Mouse (Mus musculus): ENCODE data around the gene Prss30. TPM values are rescaled to one million over a fixed set of nuclear protein-coding genes. Genes with fewer than 3 reads are reported as not detected.

Prss30 gene
- polyA plus RNA-seq (2017; shearing (Covaris generic)) = not detected

- peak; percentile 45 for ATAC-seq
Measured at GRCm38 (mm10) chr17:23980297-23980909, at the start of gene Prss30. Gene Prss30, minus strand, starts transcription at chr17:23980566.

DNA sequence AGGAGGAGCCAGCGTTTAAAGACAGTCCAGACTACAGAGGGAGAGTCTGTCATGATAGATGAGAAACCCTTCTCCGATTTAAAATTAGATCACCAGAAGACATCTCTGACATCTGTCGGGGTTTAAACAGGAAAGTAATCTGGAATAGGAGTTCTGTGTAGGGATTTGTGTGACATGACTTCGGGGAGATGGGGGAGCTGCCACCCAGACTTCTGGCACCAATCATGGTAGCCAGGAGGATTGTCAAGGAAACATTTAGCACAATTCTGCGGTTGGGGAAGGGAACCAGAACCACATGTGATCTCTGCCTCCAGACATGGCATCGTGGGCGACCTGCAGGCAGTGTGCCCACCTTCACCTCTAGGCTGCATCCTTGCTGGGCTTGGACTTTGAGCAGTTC, 49.1 kb upstream of the Prss30 start:
- ATAC-seq = no peak

DNA sequence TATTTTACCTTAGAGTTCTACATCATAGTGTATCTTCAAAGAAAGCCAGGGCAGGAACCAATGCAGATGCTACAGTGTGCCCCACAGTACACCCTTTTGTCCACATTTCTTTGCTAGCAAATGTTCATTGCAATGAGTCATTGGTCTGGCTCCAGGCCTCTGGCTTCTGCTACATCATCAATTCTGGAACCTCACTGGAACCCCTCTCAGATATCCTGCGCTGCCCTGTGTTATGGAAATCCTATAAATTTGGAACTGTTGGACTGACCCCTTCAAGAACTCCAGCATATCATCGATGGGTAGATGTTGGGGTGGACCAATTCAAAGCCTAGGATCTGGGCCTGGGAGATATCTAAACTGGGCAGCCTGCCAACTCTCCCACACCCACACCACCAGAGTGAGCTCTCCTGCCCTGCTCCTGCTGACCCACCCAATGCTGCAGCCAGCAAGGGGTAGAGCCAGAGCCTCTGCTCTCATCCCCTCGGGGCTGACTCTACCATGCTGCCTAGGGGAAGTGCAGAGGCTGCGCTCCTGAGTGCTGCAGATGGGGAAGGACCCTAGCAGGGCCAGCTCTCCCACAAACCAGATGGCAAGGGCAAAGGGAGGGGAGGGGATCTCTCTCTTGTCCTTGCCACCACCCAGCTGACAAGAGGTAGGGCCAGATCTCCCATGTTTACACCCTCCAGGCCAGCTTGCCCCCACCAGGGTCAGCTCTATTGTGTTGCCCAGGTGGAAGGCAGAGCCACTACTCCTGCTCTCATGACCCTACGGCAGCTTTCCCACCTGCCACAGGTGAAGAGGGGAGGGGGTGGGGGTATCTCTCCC, 41.2 kb upstream of the Prss30 start:
- ATAC-seq = no peak

DNA sequence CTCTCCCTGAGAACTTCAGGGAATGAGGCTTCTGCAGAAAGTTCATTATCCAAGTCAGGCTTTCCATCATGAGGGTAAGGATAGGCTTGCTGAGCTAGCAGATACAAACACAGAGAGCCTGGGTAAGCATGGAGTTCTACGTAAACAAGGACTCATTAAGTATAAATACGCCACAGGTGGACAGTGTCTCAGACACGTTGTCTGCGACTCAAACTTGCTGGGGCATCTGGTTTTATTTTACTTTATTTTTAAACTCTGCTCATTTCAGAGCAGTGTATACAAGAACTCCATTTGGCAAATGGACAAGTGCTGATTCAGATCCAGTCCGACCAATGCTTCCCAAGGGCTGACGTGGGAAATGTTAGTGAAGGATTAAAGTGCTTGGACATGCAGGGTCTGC, 40.3 kb upstream of the Prss30 start:
- no peak for ATAC-seq

DNA sequence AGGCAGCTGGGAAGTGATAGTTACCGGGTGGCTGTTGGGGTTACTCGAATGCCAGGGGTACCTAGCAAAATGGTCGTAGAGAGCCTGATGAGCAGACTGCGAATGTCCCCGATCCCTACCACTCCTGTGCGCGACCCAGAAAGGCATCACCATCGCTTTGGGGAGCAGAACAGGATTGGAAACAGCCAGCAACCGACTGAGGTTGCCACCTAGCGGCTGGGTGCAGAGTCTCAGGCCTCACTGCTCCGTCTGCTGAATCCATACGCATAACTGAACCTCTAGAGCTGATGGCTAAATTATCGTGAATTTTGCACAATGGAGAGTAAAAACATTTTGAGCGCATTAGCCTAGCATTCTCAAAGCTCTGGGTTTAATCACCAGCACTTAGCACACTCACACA, 35.4 kb upstream of the Prss30 start:
- no peak for ATAC-seq

- ATAC-seq = no peak
Measured at GRCm38 (mm10) chr17:24014433-24014965, 34.1 kb upstream of the Prss30 start.

DNA sequence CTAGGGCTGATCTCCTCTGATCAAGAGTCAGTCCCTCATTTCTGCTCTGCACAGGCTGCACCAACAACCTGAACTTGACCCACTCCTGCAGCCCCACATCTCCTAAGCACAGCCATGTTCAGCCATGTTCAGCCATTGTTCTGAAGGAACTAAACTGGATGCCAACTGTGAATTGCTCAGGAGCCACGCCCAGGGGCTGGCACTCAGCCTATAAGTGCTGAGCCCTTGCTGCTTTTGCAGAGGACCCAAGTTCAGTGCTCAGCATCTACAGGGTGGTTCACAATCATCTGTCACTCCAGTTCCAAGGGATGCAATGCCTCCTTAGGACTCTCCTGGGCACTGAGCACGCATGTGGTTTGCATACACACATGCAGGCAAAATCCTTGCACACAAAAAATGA, 32.6 kb upstream of the Prss30 start:
- ATAC-seq = no peak

DNA sequence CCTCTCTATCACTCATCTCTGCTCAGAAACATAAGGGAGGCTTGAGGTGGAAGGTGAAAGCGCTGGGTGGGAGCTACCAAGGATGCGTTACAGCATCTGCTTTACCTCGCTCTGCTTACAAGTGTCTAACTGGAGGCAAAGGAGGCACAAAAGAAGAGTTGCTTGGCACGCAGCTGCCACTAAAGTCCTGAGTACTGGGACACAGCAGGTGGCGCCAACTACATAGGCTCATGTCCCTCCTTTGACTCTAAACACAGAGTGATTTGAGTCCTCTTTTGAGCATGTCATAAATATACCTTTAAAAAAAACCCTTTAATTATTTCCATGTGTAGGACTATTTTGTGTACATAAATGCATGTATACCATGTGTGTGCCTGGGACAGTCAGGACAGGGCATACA, 29.3 kb upstream of the Prss30 start:
- no peak for ATAC-seq

DNA sequence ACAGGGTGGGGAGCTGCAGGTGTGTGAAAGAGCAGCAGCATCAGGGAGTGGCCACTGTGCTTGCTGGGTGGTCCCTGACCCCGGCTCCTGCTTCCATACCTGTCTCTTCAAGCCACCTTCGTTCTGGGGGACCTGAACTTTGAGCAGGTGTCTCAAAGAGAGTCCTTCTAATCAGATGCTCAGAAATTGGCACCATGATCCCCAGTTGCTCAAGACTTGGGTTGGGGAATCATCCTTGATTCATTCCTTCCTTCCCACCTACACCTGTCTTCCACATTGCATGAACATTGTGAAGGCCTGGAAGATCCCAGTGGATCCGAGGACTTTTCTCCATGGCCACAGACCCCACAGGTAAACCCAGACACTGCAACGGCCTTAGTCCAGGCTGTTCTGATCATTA, 27.7 kb upstream of the Prss30 start:
- ATAC-seq = no peak

GRCm38 (mm10) chr17:24007391-24007790, 27.0 kb upstream of the Prss30 start:
- ATAC-seq = no peak

GRCm38 (mm10) chr17:24006930-24007329, 26.6 kb upstream of the Prss30 start:
- ATAC-seq = no peak

- ATAC-seq = no peak
Measured at GRCm38 (mm10) chr17:24005049-24005448, 24.7 kb upstream of the Prss30 start.

DNA sequence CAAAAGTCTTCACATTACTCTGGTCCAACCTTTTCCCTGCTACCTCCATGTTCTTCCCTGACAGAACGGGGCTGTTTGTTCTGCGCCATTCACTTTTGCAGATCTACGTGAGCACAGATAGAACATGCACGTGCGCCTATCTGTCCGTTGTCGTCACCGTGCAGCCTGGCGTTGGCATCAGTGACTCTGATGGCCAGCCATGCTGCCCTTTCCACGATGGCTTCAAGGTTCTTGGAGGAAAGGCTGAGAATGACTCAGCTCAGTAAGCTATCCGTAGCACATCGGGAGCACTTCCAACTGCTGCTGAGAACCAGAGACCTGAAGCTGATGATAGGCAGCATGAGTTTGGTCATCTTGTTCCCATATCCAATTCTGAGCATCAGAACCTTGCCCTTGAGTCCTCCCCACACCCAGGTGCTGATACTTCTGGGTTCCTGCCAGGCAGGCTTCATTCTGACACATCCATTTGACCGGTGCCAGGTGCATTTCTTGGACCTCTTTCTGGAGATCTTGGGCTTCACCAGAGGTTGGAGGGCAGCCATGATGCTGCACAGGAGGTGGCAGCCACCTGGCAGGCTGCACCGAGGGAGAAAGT, 23.8 kb upstream of the Prss30 start:
- no peak for ATAC-seq

DNA sequence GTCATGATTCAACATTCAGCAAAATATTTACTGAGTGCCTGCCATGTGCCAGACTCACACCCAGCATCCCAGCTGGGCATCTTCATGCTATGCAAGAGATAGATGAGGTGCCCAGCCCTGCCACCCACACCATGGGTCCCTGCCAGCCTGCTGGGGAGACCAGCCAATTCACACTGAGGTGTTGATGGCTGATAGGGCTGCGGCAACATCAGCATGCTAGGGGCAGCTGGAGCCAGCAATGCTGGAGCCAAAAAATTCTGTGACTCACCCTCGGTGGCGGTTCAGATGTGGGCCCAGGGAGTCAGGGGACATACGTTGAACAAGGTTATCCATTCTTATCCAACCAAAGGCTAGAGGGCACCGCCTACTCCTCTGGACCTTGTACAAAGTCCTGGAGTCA, 20.0 kb upstream of the Prss30 start:
- ATAC-seq = no peak

- ATAC-seq = no peak
Measured at GRCm38 (mm10) chr17:23998383-23998782, 18.0 kb upstream of the Prss30 start.

- no peak for ATAC-seq
Measured at GRCm38 (mm10) chr17:23997901-23998300, 17.5 kb upstream of the Prss30 start, which contains the start of gene Prss22. Gene Prss22, minus strand, starts transcription at chr17:23998100.

DNA sequence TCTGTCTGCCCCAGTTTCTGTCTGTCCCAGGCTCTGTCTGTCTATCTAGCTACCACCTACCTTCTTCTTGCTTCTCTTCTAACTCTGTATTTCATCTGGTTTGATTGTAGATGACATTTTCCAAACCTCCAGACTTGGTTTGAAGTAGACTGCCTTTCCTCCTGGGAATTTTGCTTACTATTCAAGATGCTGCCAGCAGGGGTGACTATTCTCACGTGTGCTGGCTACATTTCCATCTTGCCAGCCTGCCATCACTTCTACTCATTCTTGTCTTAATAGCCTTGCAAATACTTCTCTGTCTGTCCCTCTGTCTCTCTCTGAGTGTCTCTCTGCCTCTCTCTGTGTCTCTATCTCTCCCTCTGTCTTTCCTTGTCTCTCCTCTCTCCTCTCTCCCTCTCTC, 15.1 kb upstream of the Prss30 start:
- ATAC-seq = no peak

DNA sequence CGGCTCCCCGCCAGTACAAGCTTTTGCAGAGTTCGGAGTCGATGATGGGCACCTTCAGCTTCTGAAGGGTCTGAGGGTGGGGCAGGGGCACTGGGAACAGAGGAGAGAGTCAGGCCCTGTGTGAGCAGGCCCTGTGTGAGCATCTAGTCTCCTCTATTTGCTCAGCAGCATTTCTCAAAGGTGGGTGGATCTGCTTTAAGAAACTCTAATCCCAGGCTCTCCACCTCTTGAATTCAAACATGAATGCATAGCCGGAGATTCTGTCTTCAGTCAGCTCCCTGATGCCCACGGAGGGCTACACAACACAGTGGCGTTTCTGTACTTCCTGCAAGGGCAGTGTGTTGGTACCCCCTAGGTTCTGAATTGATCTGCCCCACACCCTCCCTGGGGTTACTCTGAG, 14.3 kb upstream of the Prss30 start:
- no peak for ATAC-seq

DNA sequence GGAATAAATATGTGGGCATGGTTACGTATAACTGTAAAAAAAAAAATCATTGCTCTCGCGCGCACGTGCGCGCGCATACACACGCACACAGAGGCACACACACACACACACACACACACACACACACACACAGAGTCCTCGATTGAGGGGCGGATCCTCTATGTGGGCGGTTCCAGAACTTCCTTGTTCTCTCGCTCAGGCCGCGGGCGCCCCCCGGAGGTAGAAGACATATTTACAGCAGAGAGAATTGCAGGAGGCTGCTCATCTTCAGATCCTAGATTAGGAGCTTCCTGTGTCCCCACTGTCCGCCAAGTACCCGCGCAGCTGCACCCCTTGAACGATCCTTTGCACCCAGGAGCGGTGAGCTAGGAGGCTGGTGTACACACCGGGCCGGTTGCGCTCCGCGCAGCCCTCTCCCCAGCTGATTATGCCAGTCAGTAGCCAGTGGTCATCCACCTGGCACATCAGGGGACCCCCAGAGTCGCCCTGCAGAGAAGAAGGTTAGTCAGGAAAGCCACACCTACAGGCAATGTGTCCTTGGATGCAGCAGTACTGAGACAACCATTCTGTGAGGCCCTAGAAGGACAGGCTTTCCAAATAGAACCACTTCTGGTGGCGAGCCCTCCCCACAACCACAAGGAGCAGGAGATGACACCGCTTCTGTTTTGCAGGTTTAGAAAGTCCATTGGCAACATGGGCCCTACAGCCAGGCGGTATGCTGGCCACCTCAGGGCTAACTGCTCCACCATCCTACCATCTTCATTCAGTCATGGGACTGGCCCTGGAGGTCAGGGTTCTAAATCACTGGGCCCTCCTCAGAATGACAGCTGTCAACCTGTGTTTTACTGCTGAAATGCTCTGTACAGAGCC, 13.4 kb upstream of the Prss30 start:
- ATAC-seq = peak; percentile 92

DNA sequence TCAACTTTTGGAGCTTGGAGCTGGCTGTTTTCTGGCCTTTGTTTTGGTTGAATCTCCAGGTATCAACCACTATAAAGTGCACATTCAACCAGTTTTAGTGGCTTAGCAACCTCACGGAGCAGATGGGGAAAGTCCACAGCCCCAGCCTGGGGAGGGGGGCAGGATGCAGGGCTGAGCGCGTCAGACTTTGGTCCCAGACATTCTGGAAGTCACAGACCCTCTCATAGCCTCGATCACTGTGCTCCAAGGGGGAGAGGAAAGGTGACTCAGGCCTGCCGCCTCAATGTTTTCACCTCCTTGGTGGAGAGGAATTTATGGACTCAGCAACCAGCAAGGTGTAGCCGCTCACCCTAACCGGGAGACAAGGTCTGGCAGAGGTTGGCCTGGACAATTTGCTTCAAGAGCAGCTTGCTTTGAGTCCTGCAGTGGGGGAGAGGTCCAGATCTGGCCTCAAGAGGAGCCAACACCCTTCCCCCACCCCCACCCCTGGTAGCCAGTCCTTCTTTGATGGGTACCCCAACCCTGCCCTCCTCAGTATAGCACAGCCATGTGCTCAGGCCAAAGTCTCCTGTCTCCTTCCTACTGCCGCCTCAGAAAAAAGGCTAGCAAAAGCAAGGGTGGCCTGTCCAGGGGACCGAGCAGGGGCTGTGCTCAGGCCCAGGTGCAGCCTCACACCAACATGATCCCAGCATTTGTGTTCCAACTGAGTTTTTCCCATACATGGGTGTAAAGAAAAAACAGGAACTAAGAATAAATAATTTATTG, 12.6 kb upstream of the Prss30 start:
- ATAC-seq = no peak

DNA sequence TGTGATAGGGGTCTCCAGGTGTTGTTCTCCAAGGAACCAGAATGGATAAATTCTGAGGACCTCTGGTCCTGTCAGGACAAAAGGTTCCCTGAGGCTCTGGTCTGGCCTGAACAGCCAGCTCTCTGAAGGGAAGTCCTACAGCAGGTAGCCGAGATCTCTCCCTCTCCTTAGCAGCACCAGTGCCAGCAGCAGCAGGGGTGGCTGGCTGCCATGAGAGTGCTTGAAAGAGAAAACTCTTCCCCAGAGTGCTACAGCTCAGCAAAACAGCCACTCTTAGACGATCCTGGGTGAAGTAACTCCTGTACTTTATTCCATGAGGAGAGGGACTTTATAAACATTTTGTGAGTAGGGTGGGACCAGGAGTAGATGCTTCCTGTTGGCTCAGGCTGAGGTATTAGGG, 9.4 kb upstream of the Prss30 start:
- ATAC-seq = no peak

DNA sequence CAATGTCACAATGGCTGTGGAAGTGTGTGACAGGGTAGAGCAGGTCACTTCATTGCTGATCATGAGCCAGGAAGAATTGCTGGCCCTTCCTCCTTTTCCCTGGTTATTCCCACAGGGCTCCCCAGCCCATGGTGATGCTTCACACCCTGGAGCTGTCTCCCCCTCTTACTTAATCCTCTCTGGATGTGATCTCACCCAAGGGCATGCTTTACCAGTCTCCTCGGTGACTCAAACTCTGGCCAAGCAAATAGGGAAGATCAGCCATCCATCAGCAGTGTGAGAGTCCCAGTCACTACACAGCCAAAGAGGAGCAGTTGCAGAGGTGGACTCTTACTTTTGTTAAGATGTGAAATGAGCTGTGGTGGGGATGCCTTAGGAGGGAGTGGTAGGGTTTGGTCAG, 4.6 kb upstream of the Prss30 start:
- ATAC-seq = no peak
